ENCODE assay signal across 10 mouse cellular contexts in genomic region chrY:90741006-90741405, GRCm38 (mm10). TPM values are rescaled to one million over a fixed set of nuclear protein-coding genes. Genes with fewer than 3 reads are reported as not detected.
A peak's percentile ranks its signal among the peaks of the same experiment; 100 is the strongest.
DNase-seq lines count a peak whose midpoint lies in the region; ATAC-seq and TF ChIP-seq lines count a peak whose summit lies in the region.
"Not testable (repeated sequence)": the region's sequence is repeated elsewhere in the genome, so short reads cannot be mapped to it uniquely, and the experiment has no call there.
"Had no signal": no experiment of that assay in that cellular context is flagged by ENCODE, and none has a peak within 500 bp of the region (broad histone marks: within the 10 kb centered on the region; RNA-seq: fewer than 3 reads in every experiment).

No protein-coding gene starts in this region.

- WGBS in hindbrain, embryonic 15.5 days: 76% methylated on average over 38 of the region's 38 CpGs

- not testable (repeated sequence) for H3K4me3 ChIP-seq in hindbrain, embryonic 15.5 days; left cerebral cortex, adult 2 months

- intact Hi-C loops in left cerebral cortex, adult 2 months (cut with DNase I): not testable (repeated sequence)

- not testable (repeated sequence) for H3K4me1 ChIP-seq in hindbrain, embryonic 15.5 days (replicated peaks)

- peak; percentile 74 for DNase-seq in Muller cell, postnatal 12 days (ENCODE audit: inconsistent ontology term)
- peak; percentile 33 to 69 for DNase-seq in cerebellum, postnatal 25 days
- peak; percentile 16 to 60 for DNase-seq in frontal cortex, postnatal 10 days (ENCODE audit: low spot score in 2 of 2)
- peak; percentile 51 for DNase-seq in left cerebral cortex, adult 2 months (ENCODE audit: extremely low spot score in 1 of 2, low spot score in 2 of 2)
- DNase-seq in retina, embryonic 14.5 days (ENCODE audit: low spot score): peak; percentile 71
- peak; percentile 17 for DNase-seq in thymus, postnatal 25 days

- H3K27ac ChIP-seq in hindbrain, embryonic 15.5 days (replicated peaks); left cerebral cortex, adult 2 months: not testable (repeated sequence)

- H3K36me3 ChIP-seq in hindbrain, embryonic 15.5 days: peaks cover 27% of the 10 kb centered on the region

- ATAC-seq in hindbrain, embryonic 15.5 days (ENCODE audit: low FRiP score, low read depth): peak; percentile 46
- peak; percentile 11 for ATAC-seq in megakaryocyte, adult 5-6 weeks (ENCODE audit: poor library complexity, severe bottlenecking)

- not testable (repeated sequence) for TF ChIP-seq CTCF in left cerebral cortex, adult 2 months (IDR thresholded peaks at IDR 0.05)

- not testable (repeated sequence) for H3K9ac ChIP-seq in hindbrain, embryonic 15.5 days

- H3K27me3 ChIP-seq in hindbrain, embryonic 15.5 days: not testable (repeated sequence)

- H3K4me2 ChIP-seq in hindbrain, embryonic 15.5 days: not testable (repeated sequence)

- H3K9me3 ChIP-seq in hindbrain, embryonic 15.5 days: peaks cover 28% of the 10 kb centered on the region

RNA-seq across cellular contexts. Expression of gene Gm21860, which starts 13.6 kb away (rescaled TPM):
- not detected in 2 replicates for polyA plus RNA-seq in hindbrain, embryonic 15.5 days (2015; fragmentation: Nextera tagmentation; extraction: Ambion mirVana)
- not detected for total RNA-seq in left cerebral cortex, adult 2 months (2021)
- total RNA-seq in megakaryocyte, adult 5-6 weeks (2015): not detected in 2 replicates
- total RNA-seq in megakaryocyte, adult 5-6 weeks (2017): not detected in 2 replicates
- total RNA-seq: layer of hippocampus, postnatal 36 days had no signal
- polyA plus RNA-seq: gonadal fat pad, adult 2 months had no signal

RNA-seq across cellular contexts. Expression of gene Gm47283, which starts 43.5 kb away (rescaled TPM):
- not detected in 2 replicates for polyA plus RNA-seq in hindbrain, embryonic 15.5 days (2015; fragmentation: Nextera tagmentation; extraction: Ambion mirVana)
- not detected for total RNA-seq in left cerebral cortex, adult 2 months (2021)
- total RNA-seq in megakaryocyte, adult 5-6 weeks (2015): not detected in 2 replicates
- not detected in 2 replicates for total RNA-seq in megakaryocyte, adult 5-6 weeks (2017)
- total RNA-seq: layer of hippocampus, postnatal 36 days had no signal
- polyA plus RNA-seq: gonadal fat pad, adult 2 months had no signal

Comparison
In these comparisons a context has a peak if more than half of its experiments do, and no peak if none do; other contexts are left out.
1. DNase-seq: peak in every context shown above with its lines; median percentile 74 in Muller cell, postnatal 12 days; 71 in retina, embryonic 14.5 days; 51 in cerebellum, postnatal 25 days; 51 in left cerebral cortex, adult 2 months; 38 in frontal cortex, postnatal 10 days; 17 in thymus, postnatal 25 days.